31 mouse cellular contexts compared by ENCODE assay signal in genomic region chr11:105141115-105141514, GRCm38 (mm10). TPM values are rescaled to one million over a fixed set of nuclear protein-coding genes. Genes with fewer than 3 reads are reported as not detected.
DNase-seq lines count a peak whose midpoint lies in the region; ATAC-seq and TF ChIP-seq lines count a peak whose summit lies in the region.
"Had no signal": no experiment of that assay in that cellular context is flagged by ENCODE, and none has a peak within 500 bp of the region (broad histone marks: within the 10 kb centered on the region; RNA-seq: fewer than 3 reads in every experiment).

No protein-coding gene starts in this region.

- H3K27me3 ChIP-seq in forebrain, embryonic 11.5 days (ENCODE audit: control insufficient read depth, insufficient read depth, low read length): no peaks in the 10 kb centered on the region
- H3K27me3 ChIP-seq in forebrain, embryonic 16.5 days (replicated peaks; ENCODE audit: control insufficient read depth, insufficient read depth, low read length): no peaks in the 10 kb centered on the region
- no peaks in the 10 kb centered on the region for H3K27me3 ChIP-seq in kidney, embryonic 15.5 days
- no peaks in the 10 kb centered on the region for H3K27me3 ChIP-seq in kidney, postnatal 0 days (ENCODE audit: insufficient read depth, low read length)
- no peaks in the 10 kb centered on the region for H3K27me3 ChIP-seq in liver, embryonic 15.5 days
- H3K27me3 ChIP-seq in liver, postnatal 0 days (ENCODE audit: insufficient read depth, low read length): no peaks in the 10 kb centered on the region
- H3K27me3 ChIP-seq: CH12.LX; embryonic facial prominence, embryonic 13.5 days; embryonic facial prominence, embryonic 15.5 days; forebrain, embryonic 13.5 days; forebrain, embryonic 15.5 days; Patski had no signal

- no peak for ATAC-seq in forebrain, embryonic 11.5 days (replicated peaks; ENCODE audit: low FRiP score)
- no peak for ATAC-seq in forebrain, embryonic 16.5 days
- peak; percentile 60 for ATAC-seq in kidney, embryonic 15.5 days (replicated peaks; ENCODE audit: low FRiP score)
- ATAC-seq in kidney, postnatal 0 days (replicated peaks; ENCODE audit: low FRiP score, low read depth): 0 out of 2 replicates have a peak, but pooled peaks have one; percentile 29
- ATAC-seq in liver, embryonic 15.5 days (ENCODE audit: insufficient read depth): no peak
- no peak for ATAC-seq in liver, postnatal 0 days
- ATAC-seq: CD4-positive, CD25-positive, alpha-beta regulatory T cell, adult 4 months; forebrain, embryonic 13.5 days; forebrain, embryonic 15.5 days; Patski had no signal

- no peak overlapping the region for H3K4me2 ChIP-seq in forebrain, embryonic 11.5 days (ENCODE audit: low read depth, low read length, severe bottlenecking)
- H3K4me2 ChIP-seq in forebrain, embryonic 16.5 days (ENCODE audit: low read length): no peak overlapping the region
- no peak overlapping the region for H3K4me2 ChIP-seq in kidney, embryonic 15.5 days
- H3K4me2 ChIP-seq in kidney, postnatal 0 days (ENCODE audit: low read length): no peak overlapping the region
- no peak overlapping the region for H3K4me2 ChIP-seq in liver, embryonic 15.5 days
- no peak overlapping the region for H3K4me2 ChIP-seq in liver, postnatal 0 days (ENCODE audit: low read depth, low read length)
- H3K4me2 ChIP-seq: embryonic facial prominence, embryonic 13.5 days; embryonic facial prominence, embryonic 15.5 days; forebrain, embryonic 13.5 days; forebrain, embryonic 15.5 days had no signal

- H3K9me3 ChIP-seq in forebrain, embryonic 11.5 days (ENCODE audit: control insufficient read depth, low read length): no peaks in the 10 kb centered on the region
- H3K9me3 ChIP-seq in forebrain, embryonic 16.5 days (ENCODE audit: control insufficient read depth, low read length): no peaks in the 10 kb centered on the region
- no peaks in the 10 kb centered on the region for H3K9me3 ChIP-seq in kidney, embryonic 15.5 days (replicated peaks)
- no peaks in the 10 kb centered on the region for H3K9me3 ChIP-seq in kidney, postnatal 0 days (replicated peaks; ENCODE audit: low read length)
- H3K9me3 ChIP-seq in liver, embryonic 15.5 days (replicated peaks): no peaks in the 10 kb centered on the region
- H3K9me3 ChIP-seq in liver, postnatal 0 days (ENCODE audit: low read length): no peaks in the 10 kb centered on the region
- H3K9me3 ChIP-seq: embryonic facial prominence, embryonic 13.5 days; embryonic facial prominence, embryonic 15.5 days; forebrain, embryonic 10.5 days; forebrain, embryonic 13.5 days; forebrain, embryonic 15.5 days; G1E had no signal

- H3K36me3 ChIP-seq in forebrain, embryonic 11.5 days (ENCODE audit: control insufficient read depth, insufficient read depth, low read length): no peaks in the 10 kb centered on the region; the same call in 1 of the 2 replicates
- H3K36me3 ChIP-seq in forebrain, embryonic 16.5 days (ENCODE audit: control insufficient read depth, insufficient read depth): peaks cover 20% of the 10 kb centered on the region
- peaks cover 53% of the 10 kb centered on the region for H3K36me3 ChIP-seq in kidney, embryonic 15.5 days
- H3K36me3 ChIP-seq in kidney, postnatal 0 days (ENCODE audit: insufficient read depth, low read length): peaks cover 38% of the 10 kb centered on the region; the same call in 1 of the 2 replicates
- peaks cover 51% of the 10 kb centered on the region for H3K36me3 ChIP-seq in liver, embryonic 15.5 days (replicated peaks)
- H3K36me3 ChIP-seq in liver, postnatal 0 days (replicated peaks; ENCODE audit: insufficient read depth, low read length): peaks cover 29% of the 10 kb centered on the region

- no peak for TF ChIP-seq CTCF in kidney, postnatal 0 days (IDR thresholded peaks at IDR 0.05; ENCODE audit: low read depth)
- TF ChIP-seq CTCF in liver, postnatal 0 days (IDR thresholded peaks at IDR 0.05; ENCODE audit: low read depth): no peak

- 93% methylated on average over 5 of the region's 5 CpGs for WGBS in forebrain, embryonic 11.5 days
- 95% methylated on average over 5 of the region's 5 CpGs for WGBS in forebrain, embryonic 16.5 days
- 52% methylated on average over 5 of the region's 5 CpGs for WGBS in kidney, embryonic 15.5 days
- WGBS in kidney, postnatal 0 days: 60% methylated on average over 5 of the region's 5 CpGs
- WGBS in liver, embryonic 15.5 days (ENCODE audit: insufficient replicate concordance): 83% methylated on average over 5 of the region's 5 CpGs
- WGBS in liver, postnatal 0 days (ENCODE audit: insufficient replicate concordance): 92% methylated on average over 5 of the region's 5 CpGs

- H3K27ac ChIP-seq in forebrain, embryonic 11.5 days (ENCODE audit: low read depth, low read length): no peak overlapping the region
- H3K27ac ChIP-seq in forebrain, embryonic 16.5 days (ENCODE audit: low read length): no peak overlapping the region
- H3K27ac ChIP-seq in kidney, embryonic 15.5 days: no peak overlapping the region
- H3K27ac ChIP-seq in kidney, postnatal 0 days: no peak overlapping the region
- 0 out of 2 replicates have a peak overlapping the region, but pooled peaks have one; percentile 24 for H3K27ac ChIP-seq in liver, embryonic 15.5 days (replicated peaks)
- H3K27ac ChIP-seq in liver, postnatal 0 days (ENCODE audit: low read depth): no peak overlapping the region
- H3K27ac ChIP-seq: embryonic facial prominence, embryonic 13.5 days; embryonic facial prominence, embryonic 15.5 days; forebrain, embryonic 10.5 days; forebrain, embryonic 13.5 days; forebrain, embryonic 15.5 days had no signal

- no peak overlapping the region for H3K9ac ChIP-seq in forebrain, embryonic 11.5 days (ENCODE audit: low read length)
- H3K9ac ChIP-seq in forebrain, embryonic 16.5 days (replicated peaks; ENCODE audit: low read depth, low read length): no peak overlapping the region
- no peak overlapping the region for H3K9ac ChIP-seq in kidney, embryonic 15.5 days
- no peak overlapping the region for H3K9ac ChIP-seq in kidney, postnatal 0 days (ENCODE audit: low read depth, low read length)
- H3K9ac ChIP-seq in liver, embryonic 15.5 days: no peak overlapping the region
- no peak overlapping the region for H3K9ac ChIP-seq in liver, postnatal 0 days (replicated peaks)
- H3K9ac ChIP-seq: embryonic facial prominence, embryonic 13.5 days; embryonic facial prominence, embryonic 15.5 days; forebrain, embryonic 13.5 days; forebrain, embryonic 15.5 days had no signal

- no peak overlapping the region for H3K4me3 ChIP-seq in forebrain, embryonic 11.5 days (ENCODE audit: low read depth, low read length)
- no peak overlapping the region for H3K4me3 ChIP-seq in forebrain, embryonic 16.5 days (replicated peaks; ENCODE audit: low read length)
- H3K4me3 ChIP-seq in kidney, embryonic 15.5 days (replicated peaks): no peak overlapping the region
- no peak overlapping the region for H3K4me3 ChIP-seq in kidney, postnatal 0 days (replicated peaks; ENCODE audit: low read depth, low read length)
- H3K4me3 ChIP-seq in liver, embryonic 15.5 days (replicated peaks): no peak overlapping the region
- H3K4me3 ChIP-seq in liver, postnatal 0 days (ENCODE audit: low read depth, low read length): no peak overlapping the region
- H3K4me3 ChIP-seq: embryonic facial prominence, embryonic 13.5 days; embryonic facial prominence, embryonic 15.5 days; erythroblast, embryonic 14.5 days; forebrain, embryonic 10.5 days; forebrain, embryonic 13.5 days; forebrain, embryonic 15.5 days had no signal

- TF ChIP-seq EP300 in liver, postnatal 0 days (IDR thresholded peaks at IDR 0.05; ENCODE audit: low read depth): no peak

- H3K4me1 ChIP-seq in forebrain, embryonic 11.5 days (replicated peaks; ENCODE audit: control insufficient read depth, insufficient read depth, low read length): no peaks in the 10 kb centered on the region
- H3K4me1 ChIP-seq in forebrain, embryonic 16.5 days (replicated peaks; ENCODE audit: control insufficient read depth, insufficient read depth, low read length): no peaks in the 10 kb centered on the region
- H3K4me1 ChIP-seq in kidney, embryonic 15.5 days: peaks cover 5% of the 10 kb centered on the region; the same call in 1 of the 2 replicates
- no peaks in the 10 kb centered on the region for H3K4me1 ChIP-seq in kidney, postnatal 0 days (replicated peaks; ENCODE audit: insufficient read depth, low read length)
- peaks cover 57% of the 10 kb centered on the region for H3K4me1 ChIP-seq in liver, embryonic 15.5 days (replicated peaks)
- H3K4me1 ChIP-seq in liver, postnatal 0 days (ENCODE audit: insufficient read depth): peaks cover 15% of the 10 kb centered on the region
- H3K4me1 ChIP-seq: embryonic facial prominence, embryonic 13.5 days; embryonic facial prominence, embryonic 15.5 days; forebrain, embryonic 10.5 days; forebrain, embryonic 13.5 days; forebrain, embryonic 15.5 days had no signal

- DNase-seq in forebrain, embryonic 11.5 days (ENCODE audit: low spot score): peak; percentile 33
- no peak for DNase-seq in kidney, postnatal 36 days
- DNase-seq in kidney, postnatal 0 days (ENCODE audit: low spot score): peak; percentile 59
- no peak for DNase-seq in kidney, adult 11 months
- no peak for DNase-seq in liver, postnatal 0 days
- DNase-seq: adrenal gland, adult 2 months; adrenal gland, postnatal 10 days; adrenal gland, postnatal 25 days; B cell, adult 2 months; cerebellum, adult 11 months; cerebellum, adult 18-20 months; cerebellum, adult 8-10 months; cerebellum, adult 9-11 months; cerebellum, postnatal 14 days; cerebellum, postnatal 36 days; embryo, embryonic 11 days had no signal

RNA-seq across cellular contexts. Expression of gene Gm10842, which starts 5.6 kb away (rescaled TPM):
- not detected in 2 replicates for polyA plus RNA-seq in forebrain, embryonic 11.5 days (2014; fragmentation: Nextera tagmentation; extraction: Ambion mirVana)
- not detected in 2 replicates for polyA plus RNA-seq in forebrain, embryonic 16.5 days (2015; fragmentation: Nextera tagmentation; extraction: Ambion mirVana)
- polyA plus RNA-seq in kidney, embryonic 15.5 days (2015; fragmentation: Nextera tagmentation; extraction: Ambion mirVana): not detected in 2 replicates
- not detected in 2 replicates for polyA plus RNA-seq in kidney, postnatal 0 days (2015; fragmentation: Nextera tagmentation; extraction: Ambion mirVana)
- polyA plus RNA-seq in liver, embryonic 15.5 days (2015; fragmentation: Nextera tagmentation; extraction: Ambion mirVana): not detected in 2 replicates
- not detected in 2 replicates for polyA plus RNA-seq in liver, postnatal 0 days (2015; fragmentation: Nextera tagmentation; extraction: Ambion mirVana)
- polyA plus RNA-seq: adrenal gland, adult 2 months; brain, embryonic 14.5 days; CD4-positive, CD25-positive, alpha-beta regulatory T cell, adult 4 months; embryonic facial prominence, embryonic 11.5 days; embryonic facial prominence, embryonic 13.5 days; embryonic facial prominence, embryonic 15.5 days; erythroblast, embryonic 14.5 days; forebrain, embryonic 10.5 days; forebrain, embryonic 13.5 days; forebrain, embryonic 15.5 days; G1E; Patski had no signal

RNA-seq across cellular contexts. Expression of gene Mettl2, which starts 14.9 kb away (rescaled TPM):
- polyA plus RNA-seq in forebrain, embryonic 11.5 days (2014; fragmentation: Nextera tagmentation; extraction: Ambion mirVana): 41.7 and 43.2 TPM in 2 replicates
- 30.0 and 30.7 TPM in 2 replicates for polyA plus RNA-seq in forebrain, embryonic 16.5 days (2015; fragmentation: Nextera tagmentation; extraction: Ambion mirVana)
- polyA plus RNA-seq in kidney, embryonic 15.5 days (2015; fragmentation: Nextera tagmentation; extraction: Ambion mirVana): 45.6 TPM in 2 replicates
- polyA plus RNA-seq in kidney, postnatal 0 days (2015; fragmentation: Nextera tagmentation; extraction: Ambion mirVana): 22.3 and 24.0 TPM in 2 replicates
- polyA plus RNA-seq in liver, embryonic 15.5 days (2015; fragmentation: Nextera tagmentation; extraction: Ambion mirVana): 15.1 and 15.6 TPM in 2 replicates
- polyA plus RNA-seq in liver, postnatal 0 days (2015; fragmentation: Nextera tagmentation; extraction: Ambion mirVana): 7.7 and 9.3 TPM in 2 replicates

RNA-seq across cellular contexts. Expression of gene Tlk2, which starts 37.5 kb away (rescaled TPM):
- polyA plus RNA-seq in forebrain, embryonic 11.5 days (2014; fragmentation: Nextera tagmentation; extraction: Ambion mirVana): 27.5 and 31.5 TPM in 2 replicates
- 17.7 and 20.9 TPM in 2 replicates for polyA plus RNA-seq in forebrain, embryonic 16.5 days (2015; fragmentation: Nextera tagmentation; extraction: Ambion mirVana)
- polyA plus RNA-seq in kidney, embryonic 15.5 days (2015; fragmentation: Nextera tagmentation; extraction: Ambion mirVana): 18.1 and 21.1 TPM in 2 replicates
- 17.5 and 18.8 TPM in 2 replicates for polyA plus RNA-seq in kidney, postnatal 0 days (2015; fragmentation: Nextera tagmentation; extraction: Ambion mirVana)
- polyA plus RNA-seq in liver, embryonic 15.5 days (2015; fragmentation: Nextera tagmentation; extraction: Ambion mirVana): 7.0 and 7.3 TPM in 2 replicates
- 5.3 and 6.4 TPM in 2 replicates for polyA plus RNA-seq in liver, postnatal 0 days (2015; fragmentation: Nextera tagmentation; extraction: Ambion mirVana)

Comparison
In these comparisons a context has a peak if more than half of its experiments do, and no peak if none do; other contexts are left out.
1. DNase-seq: peak in forebrain, embryonic 11.5 days (single experiment) and kidney, postnatal 0 days (single experiment); none in kidney, postnatal 36 days (0 of 2), kidney, adult 11 months (single experiment) and liver, postnatal 0 days (single experiment).
2. ATAC-seq: peak in kidney, embryonic 15.5 days (single experiment) and kidney, postnatal 0 days (single experiment); none in forebrain, embryonic 11.5 days (single experiment), forebrain, embryonic 16.5 days (single experiment), liver, embryonic 15.5 days (single experiment) and liver, postnatal 0 days (single experiment).